Mouse (Mus musculus): ENCODE data around the gene Ppm1h.

Ppm1h gene

GRCm38 (mm10) chr10:122747151-122747925 lies 68.8 kb downstream of the Ppm1h start:
- no peak for DNase-seq

GRCm38 (mm10) chr10:122748361-122748951 lies 69.9 kb downstream of the Ppm1h start:
- DNase-seq: no peak

- no peak for DNase-seq
Observed at GRCm38 (mm10) chr10:122749071-122749470, 70.5 kb downstream of the Ppm1h start.

GRCm38 (mm10) chr10:122749876-122750275 lies 71.3 kb downstream of the Ppm1h start:
- no peak for DNase-seq

GRCm38 (mm10) chr10:122752950-122753923 lies 74.7 kb downstream of the Ppm1h start:
- no peak for DNase-seq

GRCm38 (mm10) chr10:122753924-122754307 lies 75.4 kb downstream of the Ppm1h start:
- no peak for DNase-seq

GRCm38 (mm10) chr10:122754967-122755366 lies 76.4 kb downstream of the Ppm1h start:
- DNase-seq: no peak

GRCm38 (mm10) chr10:122756879-122757530 lies 78.4 kb downstream of the Ppm1h start:
- DNase-seq: no peak

- no peak for DNase-seq
Observed at GRCm38 (mm10) chr10:122757727-122758126, 79.2 kb downstream of the Ppm1h start.

- no peak for DNase-seq
Observed at GRCm38 (mm10) chr10:122758346-122758745, 79.8 kb downstream of the Ppm1h start.

GRCm38 (mm10) chr10:122759729-122760128 lies 81.2 kb downstream of the Ppm1h start:
- no peak for DNase-seq

GRCm38 (mm10) chr10:122760469-122761307 lies 82.1 kb downstream of the Ppm1h start:
- no peak for DNase-seq

- DNase-seq: no peak
Observed at GRCm38 (mm10) chr10:122762772-122763511, 84.4 kb downstream of the Ppm1h start.

- DNase-seq: no peak
Observed at GRCm38 (mm10) chr10:122763596-122763995, 85.0 kb downstream of the Ppm1h start.

GRCm38 (mm10) chr10:122764653-122765052 lies 86.1 kb downstream of the Ppm1h start:
- no peak for DNase-seq

- no peak for DNase-seq
Observed at GRCm38 (mm10) chr10:122765521-122765920, 87.0 kb downstream of the Ppm1h start.

GRCm38 (mm10) chr10:122765992-122766391 lies 87.4 kb downstream of the Ppm1h start:
- no peak for DNase-seq

GRCm38 (mm10) chr10:122768204-122768892 lies 89.8 kb downstream of the Ppm1h start:
- no peak for DNase-seq

GRCm38 (mm10) chr10:122768893-122769341 lies 90.4 kb downstream of the Ppm1h start:
- DNase-seq: no peak

- DNase-seq: no peak
Observed at GRCm38 (mm10) chr10:122770337-122770736, 91.8 kb downstream of the Ppm1h start.
